Mouse (Mus musculus) limb, embryonic 11.5 days (tissue): ENCODE results near the gene E130114P18Rik. TPM values are rescaled to one million over a fixed set of nuclear protein-coding genes. Genes with fewer than 3 reads are reported as not detected.
A peak's percentile ranks its signal among the peaks of the same experiment; 100 is the strongest.

ENCODE experiments used
- ATAC-seq: fragments of 200-750 bp; cut with Nextera tagmentation; 2 replicates; pipeline ENCODE4 v1.8.0; 2017; ENCODE audit warnings: low read depth; ENCODE audit not compliant: insufficient number of reproducible peaks, low FRiP score, low TSS enrichment
- DNase-seq: peaks from one replicate; pipeline ENCODE4 v3.0.0-alpha.2; 2015; ENCODE audit warnings: low spot score
- H3K27ac ChIP-seq: fragments of 300-500 bp; sonication (generic); replicated peaks from 2 replicates; pipeline ENCODE4 v1.5.1; 2014; ENCODE audit warnings: low read depth, mild to moderate bottlenecking, low read length
- H3K27me3 ChIP-seq: fragments of 300-500 bp; sonication (generic); 2 replicates; pipeline ENCODE4 v1.6.1; 2014; ENCODE audit warnings: mild to moderate bottlenecking, low read length, mixed read lengths; ENCODE audit not compliant: control insufficient read depth, insufficient read depth
- H3K36me3 ChIP-seq: fragments of 300-500 bp; sonication (generic); 2 replicates; pipeline ENCODE4 v1.6.1; 2014; ENCODE audit warnings: mild to moderate bottlenecking, low read length, moderate library complexity, mixed read lengths; ENCODE audit not compliant: control insufficient read depth, insufficient read depth
- H3K4me1 ChIP-seq: fragments of 300-500 bp; sonication (generic); 2 replicates; pipeline ENCODE4 v1.6.1; 2014; ENCODE audit warnings: low read length, mixed read lengths; ENCODE audit not compliant: control insufficient read depth, insufficient read depth
- H3K4me2 ChIP-seq: fragments of 300-500 bp; sonication (generic); 2 replicates; pipeline ENCODE4 v1.6.1; 2014; ENCODE audit warnings: low read depth, mild to moderate bottlenecking, moderate library complexity; ENCODE audit not compliant: severe bottlenecking
- H3K4me3 ChIP-seq: fragments of 300-500 bp; sonication (generic); 2 replicates; pipeline ENCODE4 v1.5.1; 2014; ENCODE audit warnings: low read depth, low read length
- H3K9ac ChIP-seq: fragments of 300-500 bp; sonication (generic); 2 replicates; pipeline ENCODE4 v1.6.1; 2014; ENCODE audit warnings: mild to moderate bottlenecking, low read length
- H3K9me3 ChIP-seq: fragments of 300-500 bp; sonication (generic); 2 replicates; pipeline ENCODE4 v1.6.1; 2016; ENCODE audit warnings: low read length; ENCODE audit not compliant: control insufficient read depth
- WGBS: fragments of 180-500 bp; shearing (Covaris S2); extraction: QIAGEN DNeasy Blood & Tissue Kit; methylation state at CpG from one replicate; pipeline ENCODE4 v1.1.7; 2014; 5-methylcytosine and 5-hydroxymethylcytosine counted together
- polyA plus RNA-seq: library from polyadenylated mRNA; unstranded; fragments of >200 nt; fragmentation: Nextera tagmentation; extraction: Ambion mirVana; gene quantifications from 2 replicates; pipeline ENCODE4 v1.2.1, GENCODE M21; 2014

Gene E130114P18Rik
- polyA plus RNA-seq: 8.0 and 10.1 TPM in 2 replicates

GRCm38 (mm10) chr4:97777706-97778176, at the start of gene E130114P18Rik:
E130114P18Rik (minus strand) TSS chr4:97778078.
- Histone ChIP-seq H3K4me2 (peak within 1 kb of the TSS; percentile 81), H3K9ac (peak within 1 kb of the TSS; percentile 97), H3K4me3 (peak within 1 kb of the TSS; percentile 91), H3K27me3 (no peaks in the 10 kb centered on the region), H3K36me3 (no peaks in the 10 kb centered on the region), H3K4me1 (peaks cover 13% of the 10 kb centered on the region; the same call in 1 of the 2 replicates), H3K27ac (peak within 1 kb of the TSS; percentile 90), H3K9me3 (no peaks in the 10 kb centered on the region)
- ATAC-seq (peak; percentile 73), DNase-seq (peak; percentile 81)
- WGBS: under 1% methylated on average over 36 of the region's 37 CpGs

GRCm38 (mm10) chr4:97827115-97827514, 49.2 kb upstream of the E130114P18Rik start:
- no peak for ATAC-seq
- H3K4me3 ChIP-seq: no peak overlapping the region
- no peaks in the 10 kb centered on the region for H3K9me3 ChIP-seq
- no peak overlapping the region for H3K9ac ChIP-seq
- no peaks in the 10 kb centered on the region for H3K36me3 ChIP-seq
- H3K27me3 ChIP-seq: no peaks in the 10 kb centered on the region
- WGBS: 37% methylated on average over 6 of the region's 6 CpGs
- no peak overlapping the region for H3K27ac ChIP-seq
- no peak for DNase-seq
- no peak overlapping the region for H3K4me2 ChIP-seq
- H3K4me1 ChIP-seq: peaks cover 8% of the 10 kb centered on the region

DNA sequence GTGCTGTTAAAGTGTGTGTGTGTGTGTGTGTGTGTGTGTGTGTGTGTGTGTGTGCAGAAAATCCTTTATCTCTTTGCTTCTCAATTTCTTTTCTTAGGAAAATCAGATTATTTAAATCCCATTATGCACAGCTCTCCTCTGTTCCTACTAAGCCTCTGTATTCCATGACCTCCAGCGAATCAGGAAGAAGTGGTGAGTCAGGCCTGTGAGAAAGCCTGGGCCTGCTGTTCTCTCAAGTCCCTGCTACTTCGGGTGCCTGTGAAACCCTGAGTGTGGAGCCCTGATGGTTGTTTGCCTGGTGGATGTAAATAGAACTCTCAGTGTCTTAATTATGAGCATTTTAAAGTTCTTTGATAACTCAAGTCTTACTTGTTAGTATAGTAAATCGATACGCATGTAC, 48.0 kb upstream of the E130114P18Rik start:
- 83% methylated on average over 4 of the region's 4 CpGs for WGBS
- no peaks in the 10 kb centered on the region for H3K9me3 ChIP-seq
- H3K27ac ChIP-seq: no peak overlapping the region
- no peak overlapping the region for H3K4me2 ChIP-seq
- ATAC-seq (no peak), DNase-seq (no peak)
- H3K36me3 ChIP-seq: no peaks in the 10 kb centered on the region
- H3K4me1 ChIP-seq: peaks cover 8% of the 10 kb centered on the region
- H3K9ac ChIP-seq: no peak overlapping the region
- no peak overlapping the region for H3K4me3 ChIP-seq
- no peaks in the 10 kb centered on the region for H3K27me3 ChIP-seq

DNA sequence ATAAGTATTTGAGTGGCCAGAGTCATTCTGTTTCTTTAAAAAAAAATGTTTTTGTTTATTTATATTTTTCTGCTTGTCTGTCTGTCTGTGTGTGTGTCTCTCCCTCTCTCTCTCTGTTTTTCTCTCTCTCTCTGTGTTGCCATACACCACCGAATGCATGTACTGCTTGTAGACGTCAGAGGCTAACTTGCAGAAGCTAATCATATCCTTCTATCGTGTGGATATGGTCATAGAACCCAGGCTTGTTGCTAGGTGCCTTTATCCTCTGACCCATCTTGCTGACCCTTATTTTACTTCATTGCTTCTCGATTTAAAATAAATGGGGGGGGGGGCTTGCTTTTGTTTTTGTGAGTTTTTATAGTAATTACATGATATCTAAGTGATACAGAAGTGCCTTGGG, 47.6 kb upstream of the E130114P18Rik start:
- no peak overlapping the region for H3K27ac ChIP-seq
- no peaks in the 10 kb centered on the region for H3K36me3 ChIP-seq
- peaks cover 8% of the 10 kb centered on the region for H3K4me1 ChIP-seq
- H3K27me3 ChIP-seq: no peaks in the 10 kb centered on the region
- WGBS: 86% methylated on average over 4 of the region's 4 CpGs
- ATAC-seq (no peak), DNase-seq (no peak)
- no peak overlapping the region for H3K4me2 ChIP-seq
- H3K9me3 ChIP-seq: no peaks in the 10 kb centered on the region
- H3K4me3 ChIP-seq: no peak overlapping the region
- H3K9ac ChIP-seq: no peak overlapping the region

DNA sequence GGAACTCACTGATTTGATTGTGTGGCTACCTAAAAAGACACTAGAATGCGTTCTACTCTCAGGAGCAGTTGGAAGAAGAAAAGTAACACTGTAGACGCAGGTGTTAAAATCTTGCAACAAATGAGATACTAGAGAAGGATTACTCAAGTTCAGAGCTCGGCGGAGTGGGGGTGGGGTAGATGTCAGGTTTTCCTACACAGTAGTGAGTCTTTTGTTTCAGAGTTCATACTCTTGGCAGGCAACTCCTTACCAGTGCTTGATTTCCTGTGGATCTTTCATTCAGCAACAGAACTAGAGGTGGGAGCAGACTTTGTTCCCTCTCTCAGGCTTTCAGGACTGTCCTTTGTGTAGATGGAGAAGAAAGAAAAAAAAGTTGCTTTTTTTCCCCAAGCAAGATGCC, 46.6 kb upstream of the E130114P18Rik start:
- no peaks in the 10 kb centered on the region for H3K9me3 ChIP-seq
- H3K4me2 ChIP-seq: no peak overlapping the region
- H3K4me3 ChIP-seq: no peak overlapping the region
- DNase-seq (no peak), ATAC-seq (no peak)
- no peak overlapping the region for H3K9ac ChIP-seq
- H3K27ac ChIP-seq: no peak overlapping the region
- peaks cover 8% of the 10 kb centered on the region for H3K4me1 ChIP-seq
- 78% methylated on average over 4 of the region's 4 CpGs for WGBS
- no peaks in the 10 kb centered on the region for H3K36me3 ChIP-seq
- no peaks in the 10 kb centered on the region for H3K27me3 ChIP-seq

- no peaks in the 10 kb centered on the region for H3K36me3 ChIP-seq
- H3K4me2 ChIP-seq: no peak overlapping the region
- no peaks in the 10 kb centered on the region for H3K9me3 ChIP-seq
- WGBS: 91% methylated on average over 6 of the region's 6 CpGs
- H3K9ac ChIP-seq: no peak overlapping the region
- DNase-seq (no peak), ATAC-seq (no peak)
- no peaks in the 10 kb centered on the region for H3K27me3 ChIP-seq
- no peak overlapping the region for H3K27ac ChIP-seq
- H3K4me1 ChIP-seq: peaks cover 8% of the 10 kb centered on the region
- no peak overlapping the region for H3K4me3 ChIP-seq
Measured at GRCm38 (mm10) chr4:97823512-97823911, 45.6 kb upstream of the E130114P18Rik start.

GRCm38 (mm10) chr4:97821556-97822251, 43.8 kb upstream of the E130114P18Rik start:
- Histone ChIP-seq H3K4me3 (no peak overlapping the region), H3K9me3 (no peaks in the 10 kb centered on the region), H3K4me1 (peaks cover under 1% of the 10 kb centered on the region), H3K27ac (no peak overlapping the region), H3K36me3 (no peaks in the 10 kb centered on the region), H3K4me2 (no peak overlapping the region), H3K9ac (no peak overlapping the region), H3K27me3 (no peaks in the 10 kb centered on the region)
- WGBS: 90% methylated on average over 4 of the region's 4 CpGs
- DNase-seq (no peak), ATAC-seq (no peak)

DNA sequence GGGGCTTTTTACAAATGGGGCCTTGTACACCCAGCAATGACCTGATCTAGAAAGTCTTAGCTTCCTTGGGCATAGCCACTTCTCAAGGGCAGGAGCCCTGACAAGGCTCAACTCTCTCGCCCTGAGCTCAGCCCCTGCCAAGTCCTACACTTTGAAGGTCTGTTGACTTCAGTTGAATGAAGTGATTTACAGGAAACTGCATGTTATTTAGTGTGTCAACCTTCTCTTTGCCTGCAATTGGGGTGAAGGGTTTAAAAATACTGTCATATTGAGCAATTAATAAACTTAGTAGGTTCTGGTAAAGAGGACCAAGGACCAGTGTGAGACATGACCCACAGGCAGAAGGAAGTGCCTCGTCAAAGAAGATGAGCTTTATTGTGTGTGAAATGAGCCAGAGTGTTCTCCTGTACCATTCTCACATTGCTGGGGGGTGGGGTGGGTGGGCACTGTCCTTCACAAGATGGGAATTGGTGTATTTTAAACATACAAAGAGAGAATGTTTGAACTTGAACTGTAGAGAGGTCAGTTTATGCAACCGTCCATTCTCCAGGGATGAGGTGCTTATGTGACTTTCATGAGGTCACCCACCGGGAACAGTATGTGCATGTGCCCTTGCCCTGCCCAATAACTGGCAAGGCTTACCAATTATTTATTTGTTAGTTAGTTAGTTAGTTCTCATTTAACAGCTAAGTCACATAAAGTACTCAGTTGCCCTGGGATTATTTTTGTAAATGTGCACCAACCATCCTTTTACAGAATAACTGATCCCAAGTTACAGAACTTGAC, 42.8 kb upstream of the E130114P18Rik start:
- ATAC-seq (no peak), DNase-seq (no peak)
- Histone ChIP-seq H3K27ac (no peak overlapping the region), H3K4me2 (no peak overlapping the region), H3K9ac (no peak overlapping the region), H3K4me1 (no peaks in the 10 kb centered on the region), H3K9me3 (no peaks in the 10 kb centered on the region), H3K36me3 (no peaks in the 10 kb centered on the region), H3K27me3 (no peaks in the 10 kb centered on the region), H3K4me3 (no peak overlapping the region)
- WGBS: 80% methylated on average over 4 of the region's 4 CpGs
